Mouse (Mus musculus): ENCODE data around the gene Mxd1. TPM values are rescaled to one million over a fixed set of nuclear protein-coding genes. Genes with fewer than 3 reads are reported as not detected.

Gene Mxd1
- polyA plus RNA-seq, 1 experiment from 2014 or later: 24.5 TPM

DNA sequence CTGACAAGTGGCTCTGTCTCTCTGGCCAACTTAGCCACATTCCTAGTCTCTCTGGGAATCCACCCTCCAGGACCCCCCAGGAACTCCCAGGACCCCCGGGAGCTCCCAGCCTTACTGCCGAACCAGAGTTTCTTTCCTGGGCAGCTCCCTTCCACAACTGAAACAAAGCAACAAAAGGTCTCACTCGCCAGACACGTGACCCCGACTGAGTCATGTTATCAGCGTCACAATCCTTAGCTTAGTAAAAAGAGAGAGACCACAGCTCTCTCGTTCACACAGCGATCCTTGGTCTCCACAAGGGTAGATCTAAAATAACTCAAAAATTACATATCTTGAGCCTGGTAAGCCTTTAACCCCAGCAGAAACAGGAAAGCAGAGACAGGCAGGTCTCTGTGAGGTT is 27.2 kb downstream of the Mxd1 start:
- H3K4me2 ChIP-seq: no peak overlapping the region
- H3K27ac ChIP-seq: no peak overlapping the region
- H3K4me1 ChIP-seq: no peaks in the 10 kb centered on the region
- H3K36me3 ChIP-seq (replicated peaks): no peaks in the 10 kb centered on the region
- ATAC-seq (replicated peaks): no peak
- 61% methylated on average over 8 of the region's 8 CpGs for WGBS
- no peak overlapping the region for H3K4me3 ChIP-seq
- no peaks in the 10 kb centered on the region for H3K9me3 ChIP-seq
- no peaks in the 10 kb centered on the region for H3K27me3 ChIP-seq (replicated peaks)
- H3K9ac ChIP-seq: no peak overlapping the region

DNA sequence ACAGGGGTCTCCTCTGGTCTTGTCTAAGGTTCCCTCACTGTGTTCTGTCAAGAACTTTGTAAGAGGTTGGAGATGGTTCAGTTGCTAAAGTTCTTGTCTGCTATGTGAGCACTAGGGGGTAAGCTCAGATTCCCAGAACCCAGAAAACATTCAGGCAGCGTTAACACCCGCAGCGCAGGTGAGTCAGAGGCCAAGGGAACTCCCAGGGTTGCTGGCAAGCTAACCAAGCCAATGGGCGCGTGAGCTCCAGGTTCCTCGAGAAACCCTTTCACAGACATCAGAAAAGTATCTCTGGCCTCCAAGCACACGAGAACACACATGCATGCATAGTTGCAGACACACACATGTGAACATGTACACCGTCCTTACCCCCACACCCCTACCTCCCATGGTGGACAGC is 28.2 kb downstream of the Mxd1 start:
- no peaks in the 10 kb centered on the region for H3K4me1 ChIP-seq
- 91% methylated on average over 8 of the region's 8 CpGs for WGBS
- no peaks in the 10 kb centered on the region for H3K27me3 ChIP-seq (replicated peaks)
- ATAC-seq (replicated peaks): no peak
- H3K9me3 ChIP-seq: no peaks in the 10 kb centered on the region
- no peak overlapping the region for H3K4me3 ChIP-seq
- no peaks in the 10 kb centered on the region for H3K36me3 ChIP-seq (replicated peaks)
- H3K9ac ChIP-seq: no peak overlapping the region
- no peak overlapping the region for H3K4me2 ChIP-seq
- H3K27ac ChIP-seq: no peak overlapping the region

DNA sequence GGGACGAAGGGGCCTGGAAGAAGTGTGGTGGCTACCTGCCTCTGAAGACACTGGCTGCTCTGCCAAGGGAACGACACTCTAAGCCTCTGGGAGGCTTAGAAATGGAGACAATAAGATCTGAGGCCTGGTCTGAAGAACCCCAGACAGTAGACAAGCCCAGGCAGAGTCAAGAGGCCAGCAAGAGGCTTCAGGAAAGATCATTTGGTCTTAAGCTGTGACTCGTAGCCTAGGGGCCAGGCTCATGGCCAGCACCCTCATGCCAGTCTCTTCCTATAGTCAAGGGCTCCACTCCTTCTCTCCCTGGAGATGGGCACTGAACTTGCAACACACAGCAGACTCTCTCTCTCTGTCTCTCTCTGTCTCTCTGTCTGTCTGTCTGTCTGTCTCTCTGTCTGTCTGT is 28.8 kb downstream of the Mxd1 start:
- Histone ChIP-seq H3K4me1 (no peaks in the 10 kb centered on the region), H3K9me3 (no peaks in the 10 kb centered on the region), H3K27me3 (replicated peaks) (no peaks in the 10 kb centered on the region), H3K4me3 (no peak overlapping the region), H3K4me2 (no peak overlapping the region), H3K9ac (no peak overlapping the region), H3K36me3 (replicated peaks) (no peaks in the 10 kb centered on the region), H3K27ac (no peak overlapping the region)
- ATAC-seq (replicated peaks): no peak
- 71% methylated on average over 3 of the region's 3 CpGs for WGBS

DNA sequence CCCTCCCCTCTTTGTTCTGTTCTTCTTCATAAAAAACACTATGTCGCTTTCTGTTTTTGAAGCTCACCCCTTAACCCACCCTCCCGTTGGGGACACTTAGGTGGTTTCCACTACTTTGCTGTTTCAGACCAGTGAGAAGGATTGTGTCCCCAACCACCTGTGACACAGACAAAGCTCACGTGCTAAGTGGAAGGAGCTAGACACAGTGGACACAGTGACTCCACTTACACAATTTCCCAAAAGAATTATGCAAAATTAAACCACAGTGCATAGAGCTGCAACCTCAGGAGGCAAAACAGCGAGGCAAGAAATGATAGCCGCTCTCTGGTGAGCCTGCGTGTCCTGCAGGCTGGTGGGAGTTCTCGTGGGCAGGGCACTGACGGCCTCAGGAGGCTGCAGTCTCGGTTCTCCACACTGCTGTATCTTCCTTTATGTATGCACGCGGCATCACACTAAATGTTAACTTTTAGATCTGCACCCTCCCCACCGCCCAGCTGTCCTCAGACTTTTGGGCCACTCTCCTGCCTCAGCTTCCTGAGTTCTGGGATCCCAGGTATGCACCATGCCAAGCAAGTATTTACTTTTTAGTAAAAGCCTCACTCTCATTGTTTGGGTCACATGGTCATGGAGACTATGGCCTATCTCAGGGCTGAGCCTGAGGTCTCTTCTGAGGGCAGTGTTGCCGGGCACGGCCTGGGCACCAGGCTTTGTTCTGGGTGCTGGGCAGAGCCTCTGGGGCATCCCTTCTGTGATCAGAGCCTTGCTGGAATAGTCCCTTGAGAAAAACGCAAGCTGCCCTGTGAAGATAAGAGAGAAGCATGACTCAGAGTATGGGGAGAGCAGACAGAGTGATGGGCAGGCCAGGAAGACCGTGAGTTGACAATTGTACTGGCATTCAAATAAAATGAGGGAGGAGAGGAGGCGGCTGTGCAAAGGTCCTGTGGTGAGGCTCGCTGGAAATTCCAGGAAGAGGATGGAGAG is 29.5 kb downstream of the Mxd1 start:
- WGBS: 83% methylated on average over 18 of the region's 18 CpGs
- no peaks in the 10 kb centered on the region for H3K27me3 ChIP-seq (replicated peaks)
- H3K9ac ChIP-seq: no peak overlapping the region
- no peak overlapping the region for H3K4me3 ChIP-seq
- H3K27ac ChIP-seq: no peak overlapping the region
- no peaks in the 10 kb centered on the region for H3K4me1 ChIP-seq
- no peaks in the 10 kb centered on the region for H3K9me3 ChIP-seq
- no peak for ATAC-seq (replicated peaks)
- no peaks in the 10 kb centered on the region for H3K36me3 ChIP-seq (replicated peaks)
- H3K4me2 ChIP-seq: no peak overlapping the region

DNA sequence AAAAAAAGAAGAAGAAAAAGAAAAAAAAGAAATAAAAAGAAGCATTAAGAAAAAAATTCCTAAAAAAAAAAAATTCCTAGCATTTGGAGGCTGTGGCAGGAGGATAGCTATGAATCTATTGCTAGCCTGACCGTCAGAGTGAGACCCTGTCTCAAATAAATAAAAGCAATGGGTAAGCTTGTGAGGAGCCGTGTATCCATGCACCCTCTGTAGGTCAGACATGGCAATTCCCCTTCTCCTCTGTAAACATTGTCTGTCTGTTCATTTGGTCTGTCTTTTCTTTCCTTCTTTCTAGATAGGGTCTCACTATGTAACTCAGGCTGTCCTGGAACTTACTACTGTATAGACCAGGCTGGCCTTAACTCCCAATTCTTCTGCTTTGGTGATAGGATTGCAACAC is 30.5 kb downstream of the Mxd1 start:
- no peak for ATAC-seq (replicated peaks)
- 13% methylated on average over 2 of the region's 2 CpGs for WGBS
- no peaks in the 10 kb centered on the region for H3K27me3 ChIP-seq (replicated peaks)
- H3K4me2 ChIP-seq: no peak overlapping the region
- no peak overlapping the region for H3K4me3 ChIP-seq
- no peaks in the 10 kb centered on the region for H3K9me3 ChIP-seq
- H3K27ac ChIP-seq: no peak overlapping the region
- no peaks in the 10 kb centered on the region for H3K36me3 ChIP-seq (replicated peaks)
- H3K9ac ChIP-seq: no peak overlapping the region
- H3K4me1 ChIP-seq: no peaks in the 10 kb centered on the region

DNA sequence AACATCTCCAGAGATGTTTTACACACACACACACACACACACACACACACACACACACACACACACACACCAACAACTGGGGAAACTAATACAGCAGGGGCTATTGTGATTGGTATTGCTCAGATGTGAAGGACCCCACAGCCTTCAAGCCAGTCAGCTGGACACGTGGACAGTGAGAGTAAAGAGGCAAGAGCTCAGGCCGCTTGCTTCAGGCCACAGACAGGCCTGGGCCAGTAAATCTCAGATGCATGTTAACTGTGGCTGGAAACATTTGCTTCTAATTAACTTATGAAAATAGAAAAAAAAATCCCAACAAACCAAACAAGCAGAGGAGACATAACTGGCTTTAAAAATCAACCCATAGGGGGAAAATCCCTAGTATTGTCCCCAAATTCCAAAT is 31.1 kb downstream of the Mxd1 start:
- Histone ChIP-seq H3K27me3 (replicated peaks) (no peaks in the 10 kb centered on the region), H3K4me2 (no peak overlapping the region), H3K9me3 (no peaks in the 10 kb centered on the region), H3K36me3 (replicated peaks) (no peaks in the 10 kb centered on the region), H3K4me1 (no peaks in the 10 kb centered on the region), H3K27ac (no peak overlapping the region), H3K4me3 (no peak overlapping the region), H3K9ac (no peak overlapping the region)
- no peak for ATAC-seq (replicated peaks)
- WGBS: 76% methylated on average over 2 of the region's 2 CpGs

DNA sequence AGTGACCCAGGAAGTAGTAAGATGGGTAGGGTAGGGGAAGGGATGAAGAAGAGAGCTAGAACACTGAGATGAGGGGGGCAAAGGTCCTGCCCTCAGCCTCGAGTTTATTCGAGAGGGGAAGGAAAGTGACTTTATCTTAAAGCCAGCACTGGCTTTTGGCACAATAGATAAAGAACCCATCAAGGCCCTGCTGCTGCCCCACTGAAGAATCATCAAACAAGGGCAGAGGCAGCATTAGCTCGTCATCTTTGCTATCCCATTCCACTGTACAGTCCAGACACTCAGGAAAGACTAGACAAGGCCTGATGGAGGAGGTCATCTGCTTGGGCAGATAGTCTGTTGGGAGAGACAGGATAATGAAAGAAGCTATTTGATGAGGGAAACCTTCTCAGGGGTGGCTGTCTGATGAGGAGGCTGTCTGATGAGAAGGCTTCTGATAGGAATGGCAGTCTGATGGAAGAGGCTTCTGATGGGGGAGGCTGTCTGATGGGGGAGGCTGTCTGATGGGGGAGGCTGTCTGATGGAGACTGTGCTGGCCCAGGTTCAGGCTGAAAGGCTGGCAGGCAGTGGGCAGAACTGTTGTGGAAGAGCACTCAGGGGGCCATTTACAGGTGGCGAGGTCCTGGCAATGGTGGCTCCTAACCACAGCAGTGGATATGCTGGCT is 31.7 kb downstream of the Mxd1 start:
- H3K4me1 ChIP-seq: no peaks in the 10 kb centered on the region
- no peak overlapping the region for H3K9ac ChIP-seq
- no peaks in the 10 kb centered on the region for H3K9me3 ChIP-seq
- no peak overlapping the region for H3K27ac ChIP-seq
- 64% methylated on average over 4 of the region's 4 CpGs for WGBS
- no peak overlapping the region for H3K4me3 ChIP-seq
- H3K27me3 ChIP-seq (replicated peaks): no peaks in the 10 kb centered on the region
- ATAC-seq (replicated peaks): no peak
- no peak overlapping the region for H3K4me2 ChIP-seq
- H3K36me3 ChIP-seq (replicated peaks): no peaks in the 10 kb centered on the region

DNA sequence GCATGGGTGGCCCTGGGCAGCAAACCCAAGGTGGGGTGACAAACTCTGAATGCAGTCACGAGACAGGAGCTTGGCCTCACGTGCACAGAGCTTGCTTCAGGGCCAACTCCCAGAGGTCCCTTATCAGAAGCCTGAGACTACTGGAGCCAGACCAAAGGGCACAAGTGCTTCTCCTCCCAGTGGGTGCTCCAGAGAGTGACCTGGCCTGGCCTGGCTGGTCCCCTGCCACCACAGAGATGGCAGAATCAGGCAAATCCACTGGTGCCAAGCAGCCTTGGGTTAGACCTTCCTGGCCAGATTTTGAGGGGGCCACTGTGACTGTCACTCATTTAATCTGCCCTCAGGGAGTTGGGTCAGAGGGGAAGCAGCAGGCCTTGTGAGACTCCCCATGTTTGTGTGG is 32.5 kb downstream of the Mxd1 start:
- Histone ChIP-seq H3K27me3 (replicated peaks) (no peaks in the 10 kb centered on the region), H3K36me3 (replicated peaks) (no peaks in the 10 kb centered on the region), H3K4me2 (no peak overlapping the region), H3K9me3 (no peaks in the 10 kb centered on the region), H3K9ac (no peak overlapping the region), H3K4me3 (no peak overlapping the region), H3K27ac (no peak overlapping the region), H3K4me1 (no peaks in the 10 kb centered on the region)
- no peak for ATAC-seq (replicated peaks)
- 75% methylated on average over 2 of the region's 2 CpGs for WGBS

DNA sequence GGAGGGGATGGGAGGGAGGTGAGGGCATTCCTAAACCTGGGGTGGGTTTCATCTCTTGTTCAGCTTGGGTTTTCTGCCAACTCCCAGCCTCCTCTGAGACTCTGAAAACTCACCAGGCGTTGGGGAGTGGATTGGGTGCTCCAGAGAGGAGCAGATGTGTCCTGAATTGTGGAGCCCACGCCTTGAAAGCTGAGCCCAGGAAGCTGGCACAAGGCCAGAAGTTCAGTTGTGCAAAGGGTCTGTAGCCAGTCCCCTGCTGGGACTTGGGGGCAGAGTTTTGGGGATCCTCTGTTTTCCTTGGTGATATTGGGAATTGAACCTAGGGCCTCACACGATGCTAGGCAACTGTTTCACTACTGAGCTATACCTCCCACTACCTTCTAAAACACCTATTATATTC is 38.8 kb downstream of the Mxd1 start:
- no peaks in the 10 kb centered on the region for H3K27me3 ChIP-seq (replicated peaks)
- no peaks in the 10 kb centered on the region for H3K9me3 ChIP-seq
- no peaks in the 10 kb centered on the region for H3K36me3 ChIP-seq (replicated peaks)
- H3K27ac ChIP-seq: no peak overlapping the region
- no peak overlapping the region for H3K4me3 ChIP-seq
- 76% methylated on average over 3 of the region's 3 CpGs for WGBS
- ATAC-seq (replicated peaks): no peak
- H3K9ac ChIP-seq: no peak overlapping the region
- no peaks in the 10 kb centered on the region for H3K4me1 ChIP-seq
- H3K4me2 ChIP-seq: no peak overlapping the region

DNA sequence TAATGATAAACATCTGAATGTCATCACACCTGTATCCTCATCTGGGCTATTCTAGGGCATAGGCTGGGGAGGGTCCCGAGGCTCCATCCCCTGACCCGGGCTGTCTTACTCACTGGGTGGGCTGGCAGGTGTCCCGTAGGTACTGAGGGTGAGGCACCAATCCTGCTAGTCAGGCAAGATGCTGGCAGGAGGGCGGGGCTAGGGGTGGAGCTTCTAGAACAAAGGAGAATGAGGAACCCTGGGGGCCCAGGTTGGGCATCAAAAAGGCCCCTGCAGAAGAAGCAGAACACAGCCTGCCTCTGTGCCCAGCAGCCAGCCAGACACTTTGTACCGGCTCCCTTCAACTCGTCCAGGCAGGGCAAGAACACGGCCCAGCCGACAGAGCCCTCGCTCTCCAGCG is 41.0 kb downstream of the Mxd1 start, which contains the start of gene Asprv1:
Asprv1 (plus strand) TSS at position 219 of the 400 bp plus-strand sequence.
- Histone ChIP-seq H3K4me1 (no peaks in the 10 kb centered on the region), H3K36me3 (replicated peaks) (no peaks in the 10 kb centered on the region), H3K4me2 (no peak within 1 kb of the TSS), H3K9ac (no peak within 1 kb of the TSS), H3K27me3 (replicated peaks) (no peaks in the 10 kb centered on the region), H3K4me3 (no peak within 1 kb of the TSS), H3K27ac (no peak within 1 kb of the TSS), H3K9me3 (no peaks in the 10 kb centered on the region)
- ATAC-seq (replicated peaks): no peak
- WGBS: 45% methylated on average over 10 of the region's 10 CpGs

DNA sequence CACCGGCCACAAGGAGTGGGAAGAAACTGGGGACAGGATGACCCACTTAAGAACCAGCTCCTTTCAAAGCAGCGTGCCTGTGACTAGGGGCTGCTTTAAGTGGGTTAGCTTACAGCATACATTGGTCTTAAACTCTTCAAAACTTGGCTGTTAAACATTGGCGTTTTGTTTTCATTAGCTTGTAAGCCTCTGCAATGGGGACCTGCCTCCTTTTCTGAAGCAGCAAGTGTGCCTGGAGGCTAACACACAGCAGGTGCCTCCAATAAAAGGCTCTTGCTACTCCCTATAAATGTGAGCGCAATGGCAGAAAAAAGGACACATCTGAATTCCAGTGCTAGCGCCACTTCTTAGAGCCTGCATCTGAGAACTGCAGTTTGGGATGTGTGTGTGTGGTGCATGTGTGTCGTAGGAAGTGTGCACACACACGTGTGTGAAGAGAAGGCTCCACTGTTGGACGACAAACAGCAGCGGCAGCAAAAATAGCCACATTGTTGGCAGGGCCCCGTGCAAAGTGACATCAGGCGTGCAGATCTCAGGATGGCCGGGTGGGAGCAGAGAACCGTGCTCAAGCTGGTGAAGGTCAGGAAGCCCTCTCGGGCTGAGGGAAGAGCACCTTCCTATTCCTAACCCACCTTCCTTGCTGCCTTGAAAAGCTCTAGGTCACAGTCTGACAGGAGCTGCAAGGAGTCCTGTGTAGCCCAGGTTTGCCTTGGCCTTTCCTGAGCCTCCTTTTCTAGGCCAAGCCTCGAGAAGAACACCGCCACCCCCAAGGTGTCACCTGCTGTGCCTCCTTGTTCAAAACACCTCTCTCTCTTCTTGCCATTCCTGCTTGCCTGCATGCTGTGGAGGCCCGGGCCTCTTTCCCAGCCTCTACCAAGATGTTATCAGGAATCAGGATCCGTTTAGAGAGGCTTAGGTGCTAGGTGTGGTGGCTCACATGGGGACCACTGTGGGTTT is 44.6 kb downstream of the Mxd1 start:
- Histone ChIP-seq H3K27me3 (replicated peaks) (no peaks in the 10 kb centered on the region), H3K9ac (no peak overlapping the region), H3K4me3 (no peak overlapping the region), H3K9me3 (no peaks in the 10 kb centered on the region), H3K4me1 (no peaks in the 10 kb centered on the region), H3K27ac (no peak overlapping the region), H3K4me2 (no peak overlapping the region), H3K36me3 (replicated peaks) (no peaks in the 10 kb centered on the region)
- WGBS: 73% methylated on average over 18 of the region's 18 CpGs
- no peak for ATAC-seq (replicated peaks)

DNA sequence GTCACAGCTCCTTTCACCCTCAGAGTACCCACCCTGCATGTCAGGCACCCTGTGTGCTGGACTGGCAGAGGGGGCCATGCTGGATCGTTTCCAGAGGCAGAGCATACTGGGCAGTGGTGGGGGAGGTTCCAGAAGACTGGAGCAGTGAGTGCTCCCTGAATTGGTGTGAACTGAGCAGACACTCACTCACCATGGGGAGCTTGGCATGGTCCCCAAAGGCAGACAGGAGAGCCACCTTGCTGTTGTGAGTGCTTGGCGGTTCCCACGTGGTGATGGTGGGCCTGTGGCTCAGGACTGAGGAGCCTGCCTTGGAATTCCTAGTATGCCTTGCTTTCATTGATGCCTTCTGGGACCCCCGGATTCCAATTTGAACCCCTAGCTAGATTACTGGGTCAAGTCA is 45.8 kb downstream of the Mxd1 start:
- H3K4me1 ChIP-seq: no peaks in the 10 kb centered on the region
- ATAC-seq (replicated peaks): no peak
- H3K27ac ChIP-seq: no peak overlapping the region
- no peaks in the 10 kb centered on the region for H3K9me3 ChIP-seq
- no peak overlapping the region for H3K4me3 ChIP-seq
- H3K36me3 ChIP-seq (replicated peaks): no peaks in the 10 kb centered on the region
- WGBS: 85% methylated on average over 4 of the region's 4 CpGs
- no peak overlapping the region for H3K9ac ChIP-seq
- no peaks in the 10 kb centered on the region for H3K27me3 ChIP-seq (replicated peaks)
- no peak overlapping the region for H3K4me2 ChIP-seq

Data from midbrain, embryonic 15.5 days (tissue).